Mouse (Mus musculus) mammary gland, adult 2 months (tissue): Measurements from ENCODE around the gene 7420426K07Rik. TPM values are rescaled to one million over a fixed set of nuclear protein-coding genes. Genes with fewer than 3 reads are reported as not detected.

Experiments used
- polyA plus RNA-seq: library from polyadenylated mRNA; depleted of rRNA; stranded (reverse); fragments of >200 nt; gene quantifications from 2 replicates; pipeline ENCODE4 v1.2.3, GENCODE M21; 2012; ENCODE audit warnings: low replicate concordance; rRNA removed

7420426K07Rik gene
- polyA plus RNA-seq = not detected in 2 replicates

GRCm38 (mm10) chr9:98902819-98903218, at the start of gene 7420426K07Rik:
Gene 7420426K07Rik (plus strand): TSS chr9:98903119.

GRCm38 (mm10) chr9:98856210-98856609, 46.7 kb upstream of the 7420426K07Rik start, which contains the start of gene Prr23a2:
Gene Prr23a2 (plus strand): TSS chr9:98856494.

GRCm38 (mm10) chr9:98864571-98864970, 38.3 kb upstream of the 7420426K07Rik start, which contains the start of gene Prr23a3:
Gene Prr23a3 (plus strand): TSS chr9:98864767.

Other genes starting within 250 kb of the 7420426K07Rik start
- gene Prr23a1, start 60.6 kb upstream of the 7420426K07Rik start, polyA plus RNA-seq = not detected in 2 replicates
- not detected in 2 replicates for gene Prr23a2, start 46.6 kb upstream of the 7420426K07Rik start, polyA plus RNA-seq
- gene Prr23a3, start 38.4 kb upstream of the 7420426K07Rik start, polyA plus RNA-seq = not detected in 2 replicates
- not detected in 2 replicates for gene Foxl2, start 52.2 kb downstream of the 7420426K07Rik start, polyA plus RNA-seq
- gene Faim, start 83.3 kb downstream of the 7420426K07Rik start, polyA plus RNA-seq = 2.1 and 2.3 TPM in 2 replicates
- gene Gm1123, start 132.6 kb downstream of the 7420426K07Rik start, polyA plus RNA-seq = 0.19 TPM in 1 of 2 replicates, not detected in the other
- 6.5 and 8.6 TPM in 2 replicates for gene Pik3cb, start 237.5 kb downstream of the 7420426K07Rik start, polyA plus RNA-seq